Mouse (Mus musculus) kidney, adult 2 months (tissue): Measurements from ENCODE around the gene Nampt.

Source experiments
- CTCF ChIP-seq: fragments of 200-500 bp; conservative IDR thresholded peaks from 2 replicates; pipeline ENCODE4 v1.5.1; 2011; ENCODE audit warnings: low read depth, mild to moderate bottlenecking, control low read depth, low read length, moderate library complexity, mixed read lengths; ENCODE audit not compliant: insufficient read depth, insufficient read length
- POLR2A ChIP-seq: fragments of 200-500 bp; IDR thresholded peaks from one replicate; pipeline ENCODE4 v1.6.1; 2011; ENCODE audit warnings: low read depth, low read length, control low read depth

DNA sequence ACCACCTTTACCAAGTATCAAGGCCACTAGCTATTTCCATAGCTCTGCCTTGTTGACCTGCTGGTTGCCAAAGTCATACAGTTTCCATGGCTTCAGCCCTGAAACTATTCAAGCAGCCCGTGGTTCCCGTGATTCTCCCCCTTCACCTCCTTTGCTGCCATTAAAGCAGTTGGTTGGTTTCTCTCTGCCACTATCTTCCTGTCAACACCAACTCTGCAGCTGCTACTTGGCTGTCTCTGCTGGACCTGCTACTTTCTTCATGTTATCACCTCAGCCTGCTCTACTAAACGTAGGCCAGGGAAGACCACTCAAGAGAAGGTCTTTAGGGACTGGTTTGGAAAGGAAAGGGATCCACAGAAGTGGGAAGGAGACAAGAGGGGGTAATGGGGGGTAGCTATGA lies 30.3 kb upstream of the Nampt start:
- TF ChIP-seq POLR2A: no peak
- TF ChIP-seq CTCF: no peak
